Mouse (Mus musculus): ENCODE results near the gene Gm10142. TPM values are rescaled to one million over a fixed set of nuclear protein-coding genes. Genes with fewer than 3 reads are reported as not detected.
"Not testable (repeated sequence)": the region's sequence is repeated elsewhere in the genome, so short reads cannot be mapped to it uniquely, and the experiment has no call there.

The Gm10142 gene
- not detected for polyA plus RNA-seq (2017; shearing (Covaris generic))

DNA sequence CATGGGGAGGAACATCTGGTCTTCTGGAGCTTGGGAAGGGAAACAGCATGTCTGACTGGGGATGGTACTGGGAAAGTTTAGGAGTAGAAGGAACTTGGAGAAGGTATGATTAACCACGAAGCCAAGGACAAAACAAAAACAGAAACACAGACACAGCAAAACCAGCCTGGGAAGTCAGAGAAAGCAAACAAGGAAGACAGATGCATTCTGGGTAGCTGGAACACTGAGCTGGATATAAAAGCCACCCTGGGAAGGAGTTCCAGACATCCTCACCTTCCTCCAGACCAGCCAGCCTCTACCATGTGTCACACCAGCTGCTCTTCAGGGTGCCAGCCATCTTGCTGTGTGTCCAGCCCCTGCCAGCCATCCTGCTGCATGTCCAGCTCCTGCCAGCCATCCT lies at the start of gene Gm10142:
Gene Gm10142, plus strand, starts transcription at position 301 of the 400 bp plus-strand sequence.
- ATAC-seq: no peak

DNA sequence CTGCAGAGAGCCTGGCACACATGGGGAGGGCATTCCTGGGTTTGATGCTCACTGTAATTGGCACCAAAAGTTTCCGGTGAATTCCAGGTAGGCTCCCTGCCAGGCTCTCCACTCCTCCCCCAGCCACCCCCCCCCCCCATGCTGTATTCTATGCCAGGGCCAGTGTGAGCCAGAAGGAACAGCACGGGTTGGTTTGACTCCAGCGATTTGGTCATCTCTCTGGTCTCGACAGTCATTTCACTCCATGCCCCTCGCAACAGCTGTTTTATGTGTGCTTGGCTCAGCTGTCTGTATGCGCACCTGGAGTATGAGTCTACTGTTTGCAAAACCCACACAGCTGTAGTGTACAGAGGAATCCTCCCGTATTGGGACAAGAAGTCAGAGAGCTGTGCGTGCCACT lies 49.3 kb upstream of the Gm10142 start:
- ATAC-seq: no peak

DNA sequence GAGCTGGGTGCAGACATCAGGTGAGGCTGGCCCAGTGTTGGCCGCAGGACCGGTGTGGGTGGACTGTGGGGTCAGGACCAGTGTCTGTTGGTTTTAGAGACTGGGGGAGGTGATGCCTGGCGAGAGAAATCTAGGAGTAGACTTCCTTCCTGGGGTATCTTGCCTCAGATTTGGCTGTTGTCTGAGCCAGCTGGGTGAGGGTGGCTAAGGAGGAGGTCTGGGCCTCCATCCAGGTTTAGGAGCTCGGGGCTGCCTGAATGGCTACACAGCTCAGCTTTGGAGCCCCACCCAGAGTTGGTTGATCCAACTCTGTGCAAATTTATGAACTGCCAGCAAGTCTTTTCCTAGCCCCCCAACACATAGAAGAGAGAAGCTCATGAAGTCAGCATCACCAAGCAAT lies 48.2 kb upstream of the Gm10142 start:
- ATAC-seq: no peak

DNA sequence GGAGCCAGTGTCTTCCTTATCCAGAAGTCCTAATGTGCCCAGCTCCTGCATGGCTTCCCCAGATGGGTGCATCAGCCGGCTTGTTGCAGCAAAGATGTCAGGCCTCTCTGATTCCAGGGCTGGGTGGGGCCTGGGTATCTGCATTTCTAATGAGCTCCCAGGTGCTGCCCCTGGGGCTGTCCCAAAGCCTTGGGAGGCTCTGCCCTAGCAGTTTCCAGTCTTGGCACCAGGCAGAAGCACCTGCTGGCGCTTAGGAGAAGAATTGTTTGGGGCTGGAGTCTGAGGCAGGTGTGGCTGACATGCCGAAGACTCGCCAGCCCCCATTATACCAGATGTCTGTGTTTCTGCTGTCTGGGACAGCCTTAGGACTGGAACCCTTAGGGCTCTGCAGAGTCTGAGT lies 44.9 kb upstream of the Gm10142 start:
- ATAC-seq: no peak

DNA sequence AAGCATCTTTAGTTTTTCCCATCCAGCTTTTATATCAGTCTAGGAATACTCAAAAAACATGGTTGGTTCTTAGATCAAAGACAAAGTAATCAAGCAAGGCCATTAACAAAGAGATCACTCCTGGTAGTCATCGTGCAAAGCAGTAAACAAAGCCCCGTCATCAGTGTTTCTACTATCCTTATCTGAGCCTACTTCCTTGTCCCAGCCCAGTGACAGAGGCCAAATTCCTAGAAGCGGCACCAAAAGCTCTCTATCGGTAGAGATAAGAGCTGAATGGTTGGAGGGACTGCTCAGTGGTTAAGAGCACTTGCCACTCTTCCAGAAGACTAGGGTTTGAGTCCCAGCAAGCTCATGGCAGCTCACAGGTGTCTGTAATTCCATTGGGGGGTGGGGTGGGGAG lies 44.1 kb upstream of the Gm10142 start:
- no peak for ATAC-seq

DNA sequence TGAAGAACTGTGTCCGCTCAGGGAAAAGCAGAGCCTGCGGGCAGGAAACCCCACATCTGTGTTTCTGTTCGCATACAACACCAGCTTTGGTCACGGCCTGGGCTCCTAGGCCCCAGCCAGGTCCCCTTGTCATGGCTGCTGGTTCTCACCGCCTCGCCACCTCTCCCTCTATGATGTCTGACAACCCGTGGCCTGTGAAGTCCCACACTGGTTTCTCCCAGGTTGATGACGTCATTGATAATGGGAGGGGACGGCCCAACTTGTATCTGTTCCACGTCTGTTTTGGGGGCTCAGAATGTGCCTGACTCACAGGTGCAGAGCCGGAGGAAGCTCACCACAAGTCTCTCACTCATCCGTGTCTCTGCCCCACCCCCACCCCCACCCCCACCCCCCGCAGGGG lies 41.8 kb upstream of the Gm10142 start:
- no peak for ATAC-seq

DNA sequence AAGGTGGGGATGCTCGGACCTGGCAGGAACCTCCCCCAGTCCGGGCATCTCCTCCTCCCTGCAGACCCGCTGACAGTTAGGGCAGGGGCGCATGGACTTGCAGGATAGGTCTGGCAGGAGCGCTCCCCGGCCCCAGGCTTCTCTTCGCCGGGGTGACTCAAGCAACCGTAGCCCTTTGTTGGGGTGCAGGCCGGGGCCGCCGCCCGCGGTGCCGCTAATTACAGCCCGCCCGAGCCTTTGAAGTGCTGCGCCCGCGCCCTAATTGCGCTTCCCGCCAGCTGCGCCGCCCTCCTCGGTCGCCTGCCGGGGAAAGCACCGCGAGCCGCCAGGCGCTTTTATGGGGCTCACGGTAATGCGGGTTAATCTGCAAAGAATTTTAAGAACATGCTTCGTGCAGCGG lies 38.0 kb upstream of the Gm10142 start:
- ATAC-seq: no peak

DNA sequence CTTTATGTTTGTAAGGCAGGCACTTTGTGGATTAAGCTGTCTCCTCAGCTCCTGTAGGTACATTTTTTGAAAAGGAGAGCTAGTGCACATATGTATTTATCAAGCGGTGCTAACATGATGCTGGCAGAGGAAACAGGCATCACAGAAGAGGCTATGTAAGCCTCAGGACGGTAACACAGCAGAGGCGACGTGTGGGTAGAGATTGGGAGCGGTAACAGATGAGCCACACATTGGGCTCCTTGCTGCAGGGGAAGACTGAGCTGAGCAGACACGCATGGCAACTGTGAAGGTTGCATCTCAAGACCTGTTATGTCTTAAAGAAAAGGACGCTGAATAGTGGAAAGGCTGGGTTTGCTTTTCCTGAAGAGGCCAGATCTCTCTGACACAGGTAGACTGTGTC lies 32.6 kb upstream of the Gm10142 start:
- no peak for ATAC-seq

DNA sequence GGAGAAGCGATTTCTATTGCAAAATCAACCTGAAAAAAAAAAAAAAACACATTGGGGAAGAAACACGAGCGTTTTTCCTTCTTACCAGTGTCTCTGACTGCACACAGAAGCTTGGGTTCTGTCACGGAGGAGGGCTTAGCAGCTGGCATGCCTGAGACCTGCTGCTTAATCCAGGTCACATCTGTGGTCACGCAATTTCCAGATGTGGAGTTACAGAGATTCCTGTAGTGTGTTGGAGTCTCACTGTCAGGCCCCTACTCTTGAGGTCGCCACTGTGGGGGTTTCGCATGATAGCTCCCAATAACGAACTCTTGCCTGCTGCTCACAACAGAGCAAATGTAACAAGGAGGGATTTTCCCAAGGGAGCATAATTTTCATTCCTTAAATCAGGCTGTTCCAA lies 31.4 kb upstream of the Gm10142 start:
- no peak for ATAC-seq

DNA sequence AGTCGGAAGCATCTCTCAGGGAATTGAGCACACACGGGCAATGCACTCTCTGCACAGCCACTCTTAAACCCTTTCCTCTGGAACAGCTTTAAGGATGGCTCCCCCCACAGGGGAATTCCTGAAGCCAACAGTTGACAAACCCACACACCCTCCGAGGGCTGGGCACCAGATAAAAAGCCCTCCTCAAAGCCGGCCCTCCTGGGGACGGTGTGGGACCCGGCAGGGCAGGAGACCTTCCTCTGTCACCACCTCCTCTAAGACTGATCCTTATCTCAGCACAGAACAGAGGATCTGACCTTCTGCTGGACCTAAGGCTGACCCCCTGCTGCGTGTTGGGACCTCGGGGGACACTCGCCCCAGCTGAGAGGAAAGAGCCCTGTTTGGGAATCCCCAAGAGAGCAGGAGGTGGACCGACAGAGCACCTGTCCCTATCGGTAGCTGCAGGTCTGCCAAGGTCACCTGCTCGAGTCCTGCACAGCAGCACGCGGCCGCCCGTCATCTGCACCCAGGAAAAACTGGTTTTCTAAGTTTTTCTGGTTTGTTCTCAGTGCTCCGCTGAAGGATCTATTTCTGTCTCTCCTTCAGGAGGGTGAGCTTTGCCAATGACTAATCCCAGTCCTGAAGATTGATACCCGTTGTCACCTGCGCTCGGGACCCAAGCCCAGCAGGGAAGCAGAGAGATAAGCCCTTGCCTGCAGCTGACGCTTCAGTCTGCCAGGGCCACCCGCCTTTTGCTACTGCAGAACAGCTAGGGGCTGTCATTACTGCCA lies 29.5 kb upstream of the Gm10142 start, which contains the start of gene Tspear:
Gene Tspear, plus strand, starts transcription at position 675 of the 770 bp plus-strand sequence.
- ATAC-seq: no peak

DNA sequence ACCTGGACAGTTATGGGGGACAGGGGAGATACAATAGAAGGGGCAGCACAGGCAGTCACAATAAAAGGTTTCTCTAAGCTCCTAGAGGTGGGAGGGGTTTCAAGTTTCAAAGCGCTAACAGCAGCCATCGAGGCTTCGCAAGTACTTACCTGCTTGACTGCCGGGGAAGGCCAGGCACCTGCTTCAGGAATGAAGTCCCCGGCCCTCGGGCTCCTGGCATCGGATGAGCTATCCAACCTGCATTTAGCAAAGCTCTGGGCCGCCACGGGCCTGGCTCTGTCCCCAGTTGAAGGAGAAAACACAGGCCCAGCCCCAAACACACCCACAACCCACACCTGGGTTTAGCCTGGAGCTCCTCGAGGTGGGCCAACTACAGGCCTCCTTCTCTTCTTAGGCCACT lies 28.6 kb upstream of the Gm10142 start:
- no peak for ATAC-seq

DNA sequence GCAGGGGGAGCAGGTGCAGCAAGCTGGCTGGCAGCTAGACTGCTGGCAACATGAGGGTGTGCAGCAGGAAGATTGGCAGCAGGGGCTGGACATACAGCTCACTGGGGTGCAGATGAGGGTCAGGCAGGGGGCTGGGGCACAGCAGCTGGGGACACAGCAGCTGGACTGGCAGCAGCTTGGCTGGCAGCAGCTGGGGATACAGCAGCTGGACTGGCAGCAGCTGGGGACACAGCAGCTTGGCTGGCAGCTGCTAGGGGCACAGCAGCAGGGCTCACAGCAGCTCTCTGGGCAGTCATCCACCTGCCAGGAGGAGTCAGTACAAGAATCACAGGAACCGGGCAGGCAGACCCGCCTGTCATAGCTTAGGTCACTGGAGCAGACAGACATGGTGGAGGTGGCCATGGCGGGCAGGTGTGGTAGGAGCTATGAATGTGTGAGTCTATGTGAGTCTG lies 25.2 kb upstream of the Gm10142 start, which contains the start of gene Gm19402:
Gene Gm19402, minus strand, starts transcription at position 402 of the 452 bp plus-strand sequence.
- not testable (repeated sequence) for ATAC-seq

DNA sequence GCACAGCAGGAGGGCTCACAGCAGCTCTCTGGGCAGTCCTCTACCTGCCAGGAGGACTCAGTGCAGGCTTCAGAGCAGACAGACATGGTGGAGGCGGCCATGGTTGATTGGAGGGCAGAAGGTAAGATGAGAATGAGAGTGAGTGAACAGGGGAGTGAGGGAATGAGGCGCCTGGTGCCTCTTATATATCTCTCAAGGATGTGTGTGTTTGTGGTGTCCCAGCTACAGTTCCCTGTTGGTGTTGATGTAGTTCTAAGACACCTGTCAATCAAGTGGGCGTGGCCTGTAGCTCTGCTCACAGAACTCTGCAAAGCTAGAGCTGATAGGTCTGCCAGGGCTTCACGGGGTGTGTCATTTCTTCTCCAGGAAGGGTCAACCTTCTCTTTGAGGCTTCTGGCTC lies 18.5 kb upstream of the Gm10142 start, which contains the start of gene Gm9508:
Gene Gm9508, minus strand, starts transcription at position 101 of the 400 bp plus-strand sequence.
- ATAC-seq: no peak

DNA sequence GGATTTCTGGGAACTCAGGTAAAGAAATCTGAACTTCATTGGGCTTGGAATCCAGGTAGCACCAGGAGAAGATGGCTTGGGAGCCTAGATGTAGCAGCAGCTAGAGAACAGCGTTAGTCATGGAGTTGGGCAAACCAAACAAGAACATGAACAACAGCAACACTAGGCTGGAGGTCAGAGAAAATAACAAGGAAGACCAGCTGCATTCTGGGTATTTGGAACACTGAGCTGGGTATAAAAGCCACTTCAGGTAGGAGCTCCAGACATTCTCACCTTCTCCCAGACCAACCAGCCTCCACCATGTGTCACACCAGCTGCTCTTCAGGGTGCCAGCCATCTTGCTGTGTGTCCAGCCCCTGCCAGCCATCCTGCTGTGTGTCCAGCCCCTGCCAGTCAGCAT lies 9.3 kb upstream of the Gm10142 start, which contains the start of gene Gm10272:
Gene Gm10272, plus strand, starts transcription at position 301 of the 400 bp plus-strand sequence.
- ATAC-seq: no peak

DNA sequence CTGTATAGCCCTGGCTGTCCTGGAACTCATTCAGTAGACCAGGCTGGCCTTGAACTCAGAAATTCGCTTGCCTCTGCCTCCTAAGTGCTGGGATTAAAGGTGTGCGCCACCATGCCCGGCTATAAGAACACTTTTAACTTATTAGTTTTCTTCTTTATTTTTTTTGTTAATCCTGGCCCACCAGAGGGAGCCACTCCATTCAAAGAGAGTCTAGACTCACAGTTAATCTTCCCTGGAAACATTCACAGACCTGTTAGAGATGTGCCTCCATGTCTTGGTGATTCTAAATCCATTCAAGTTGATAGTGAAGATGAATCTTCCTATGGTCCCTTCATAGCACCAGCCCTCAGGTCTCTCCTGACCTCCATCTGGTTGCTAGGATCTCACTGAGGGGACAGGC lies 5.8 kb upstream of the Gm10142 start:
- ATAC-seq: no peak

DNA sequence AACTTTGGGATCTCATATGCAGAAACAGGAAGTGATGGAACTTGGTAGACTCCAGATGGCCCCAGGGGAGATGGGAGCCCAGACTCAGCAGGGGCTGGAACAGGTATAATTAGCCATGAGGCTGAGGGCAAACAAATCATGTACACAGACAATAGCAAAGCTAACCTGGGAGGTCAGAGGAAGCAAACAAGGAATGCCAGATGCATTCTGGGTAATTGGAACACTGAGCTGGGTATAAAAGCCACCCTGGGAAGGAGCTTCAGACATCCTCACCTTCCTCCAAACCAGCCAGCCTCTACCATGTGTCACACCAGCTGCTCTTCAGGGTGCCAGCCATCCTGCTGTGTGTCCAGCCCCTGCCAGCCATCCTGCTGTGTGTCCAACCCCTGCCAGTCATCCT lies 4.5 kb upstream of the Gm10142 start, which contains the start of gene Gm10024:
Gene Gm10024, plus strand, starts transcription at position 301 of the 400 bp plus-strand sequence.
- ATAC-seq: not testable (repeated sequence)

DNA sequence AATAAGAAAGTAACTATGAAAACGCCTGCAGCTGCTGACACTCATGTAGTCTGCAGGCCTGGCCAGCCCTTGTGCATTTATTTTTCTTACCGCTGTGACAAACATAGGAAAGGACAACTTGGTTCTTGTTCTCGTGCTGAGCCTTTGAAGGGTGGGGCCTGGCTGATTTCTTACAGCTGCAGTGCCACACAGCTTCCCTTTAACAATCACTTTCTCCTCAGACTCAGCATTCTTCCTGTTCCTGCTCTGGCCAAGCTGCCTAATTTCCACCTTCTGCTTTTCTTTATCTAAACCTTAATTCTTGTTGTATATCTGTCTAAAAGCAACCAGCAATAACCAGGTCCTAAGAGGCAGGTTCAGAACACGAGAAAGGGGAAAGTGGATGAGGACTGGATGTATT lies 1.9 kb upstream of the Gm10142 start:
- no peak for ATAC-seq

DNA sequence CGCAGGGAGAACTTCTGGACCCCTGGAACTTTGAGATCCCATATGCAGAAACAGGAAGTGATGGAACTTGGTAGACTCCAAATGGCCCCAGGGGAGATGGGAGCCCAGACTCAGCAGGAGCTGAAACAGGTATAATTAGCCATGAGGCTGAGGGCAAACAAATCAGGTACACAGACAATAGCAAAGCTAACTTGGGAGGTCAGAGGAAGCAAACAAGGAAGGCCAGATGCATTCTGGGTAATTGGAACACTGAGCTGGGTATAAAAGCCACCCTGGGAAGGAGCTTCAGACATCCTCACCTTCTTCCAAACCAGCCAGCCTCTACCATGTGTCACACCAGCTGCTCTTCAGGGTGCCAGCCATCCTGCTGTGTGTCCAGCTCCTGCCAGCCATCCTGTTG lies 4.7 kb downstream of the Gm10142 start, which contains the start of gene Krtap12-1:
Gene Krtap12-1, plus strand, starts transcription at position 301 of the 400 bp plus-strand sequence.
- not testable (repeated sequence) for ATAC-seq

DNA sequence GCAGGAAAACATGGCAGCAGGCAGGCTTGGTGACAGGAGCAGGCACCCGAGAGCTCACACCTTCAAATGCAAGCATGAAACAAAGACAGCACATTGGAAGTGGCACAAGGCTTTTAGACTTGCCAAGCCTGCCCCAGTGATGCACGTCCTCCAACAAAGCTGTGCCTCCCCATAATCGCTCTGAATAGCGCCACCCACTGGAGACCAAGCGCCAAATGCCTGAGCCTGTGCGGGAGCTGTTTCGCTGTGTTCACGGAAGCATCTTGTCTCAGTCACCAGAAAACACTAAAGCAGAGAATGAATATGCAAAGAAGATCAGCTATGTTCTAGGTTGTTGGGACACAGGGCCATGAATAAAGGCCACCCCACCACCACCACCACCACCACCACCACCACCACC lies 9.2 kb downstream of the Gm10142 start:
- no peak for ATAC-seq

DNA sequence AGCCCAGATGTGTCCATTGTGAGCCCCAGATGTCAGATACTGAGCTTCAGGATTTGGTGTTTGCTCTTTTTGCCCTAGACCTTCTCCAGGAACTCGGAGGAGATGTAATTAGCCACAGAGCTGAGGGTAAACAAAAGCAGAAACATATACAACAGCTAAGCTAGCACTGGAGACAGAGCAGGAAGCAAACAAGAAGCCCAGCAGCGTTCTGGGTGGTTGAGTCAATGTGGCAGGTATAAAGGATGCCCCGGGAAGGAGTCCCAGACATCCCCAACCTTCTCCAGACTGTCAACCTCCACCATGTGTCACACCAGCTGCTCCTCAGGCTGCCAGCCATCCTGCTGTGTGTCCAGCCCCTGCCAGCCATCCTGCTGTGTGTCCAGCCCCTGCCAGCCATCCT lies 10.6 kb downstream of the Gm10142 start, which contains the start of gene Gm10100:
Gene Gm10100, plus strand, starts transcription at position 301 of the 400 bp plus-strand sequence.
- no peak for ATAC-seq

DNA sequence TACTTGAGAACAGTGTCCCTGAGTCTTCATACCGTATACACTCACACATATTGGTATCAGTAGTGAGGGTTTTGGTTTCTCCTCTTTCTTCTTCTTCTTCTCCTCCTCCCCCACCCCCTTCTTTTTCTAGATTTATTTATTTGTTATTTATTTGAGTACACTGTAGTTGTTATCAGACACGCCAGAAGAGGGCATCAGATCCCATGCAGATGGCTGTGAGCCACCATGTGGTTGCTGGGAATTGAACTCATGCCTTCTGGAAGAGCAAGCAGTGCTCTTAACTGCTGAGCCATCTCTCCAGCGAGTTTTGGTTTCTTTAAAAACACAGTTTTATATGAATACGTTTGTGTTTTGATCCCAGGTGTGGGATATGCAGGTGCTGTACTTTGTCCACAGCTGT lies 12.7 kb downstream of the Gm10142 start:
- no peak for ATAC-seq

DNA sequence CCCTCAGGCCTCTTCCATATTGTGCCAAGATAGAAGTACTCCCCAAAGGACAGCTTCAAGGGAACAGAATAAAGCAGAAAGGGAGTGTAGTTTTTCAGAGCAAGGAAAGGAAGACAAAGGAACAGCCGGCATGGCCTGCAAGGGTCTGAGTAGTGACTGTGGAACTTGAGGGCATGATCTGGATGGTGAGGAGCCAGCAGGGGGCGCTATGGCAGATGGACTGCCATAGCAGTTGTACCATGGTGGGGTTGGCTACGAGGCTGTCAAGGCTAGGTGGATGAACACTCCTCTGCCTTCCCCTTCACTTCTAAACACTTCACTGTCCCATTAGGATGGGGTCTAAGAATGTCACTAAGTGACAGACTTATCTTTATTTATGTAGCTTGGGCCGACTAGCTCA lies 13.6 kb downstream of the Gm10142 start:
- ATAC-seq: no peak

DNA sequence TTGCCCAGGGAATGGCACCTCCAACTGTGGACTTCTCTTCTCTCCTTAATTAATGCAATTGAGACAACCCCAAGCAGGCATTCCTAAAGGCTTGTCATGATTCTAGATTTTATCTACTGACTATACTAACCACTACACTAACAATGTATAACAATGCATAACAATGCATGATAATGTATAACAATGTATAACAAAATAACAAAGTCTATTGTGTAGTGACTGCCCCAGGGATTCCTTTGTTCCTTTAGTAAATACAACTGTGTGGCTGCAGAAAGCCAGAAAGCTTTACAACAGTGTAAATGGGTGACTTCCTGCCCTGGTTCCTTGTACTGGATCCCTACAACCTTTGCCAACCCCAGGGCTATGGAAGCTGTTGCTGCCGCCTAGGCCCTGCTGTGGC lies 20.3 kb downstream of the Gm10142 start:
- ATAC-seq: no peak

DNA sequence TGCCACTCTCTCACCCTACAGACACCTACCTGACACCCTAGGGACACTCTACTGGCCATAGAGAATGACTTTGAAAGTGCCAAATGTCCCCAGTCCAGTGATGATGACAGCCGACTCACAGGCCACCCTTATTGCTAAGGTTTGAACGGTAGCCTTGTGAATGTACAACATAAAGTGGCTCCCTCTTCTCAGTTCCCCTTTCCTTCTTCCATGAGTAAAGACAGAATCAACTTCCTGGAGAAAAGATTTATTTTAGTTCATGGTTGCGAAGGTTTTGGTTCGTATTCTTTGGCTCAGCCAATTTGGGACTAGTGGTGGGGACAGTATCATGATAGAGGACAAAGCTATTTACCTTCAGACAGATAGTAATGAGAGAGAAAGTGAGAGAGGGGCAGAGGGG lies 23.3 kb downstream of the Gm10142 start:
- no peak for ATAC-seq
